Mouse (Mus musculus) fat pad, adult 2 months (tissue): ENCODE results near the gene H2afv.
"Not testable (repeated sequence)": the region's sequence is repeated elsewhere in the genome, so short reads cannot be mapped to it uniquely, and the experiment has no call there.

Experiments used
- DNase-seq: peaks from one replicate; pipeline ENCODE4 v3.0.0-alpha.2; 2011; ENCODE audit warnings: low read depth, low spot score; ENCODE audit errors: extremely low read depth

Gene H2afv

DNA sequence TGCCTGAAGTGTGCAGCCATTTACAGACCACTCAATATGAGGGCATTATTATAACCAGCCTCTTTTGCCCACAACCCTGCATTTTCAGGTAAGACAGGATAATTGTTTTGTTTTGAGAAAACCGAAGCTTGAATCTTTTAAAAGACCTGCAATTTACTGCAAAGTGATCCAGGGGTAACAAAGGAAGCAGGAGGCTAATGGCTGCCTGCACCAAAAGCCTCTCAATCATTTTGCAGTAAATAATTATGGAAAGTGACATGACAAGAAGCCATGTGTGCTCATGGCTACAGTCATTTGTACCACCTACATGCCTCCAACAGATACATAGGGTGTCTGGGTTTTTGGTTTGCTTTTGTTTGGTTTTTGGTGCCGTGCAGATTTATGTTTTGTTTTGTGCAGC is 26.8 kb upstream of the H2afv start:
- DNase-seq, result no peak

DNA sequence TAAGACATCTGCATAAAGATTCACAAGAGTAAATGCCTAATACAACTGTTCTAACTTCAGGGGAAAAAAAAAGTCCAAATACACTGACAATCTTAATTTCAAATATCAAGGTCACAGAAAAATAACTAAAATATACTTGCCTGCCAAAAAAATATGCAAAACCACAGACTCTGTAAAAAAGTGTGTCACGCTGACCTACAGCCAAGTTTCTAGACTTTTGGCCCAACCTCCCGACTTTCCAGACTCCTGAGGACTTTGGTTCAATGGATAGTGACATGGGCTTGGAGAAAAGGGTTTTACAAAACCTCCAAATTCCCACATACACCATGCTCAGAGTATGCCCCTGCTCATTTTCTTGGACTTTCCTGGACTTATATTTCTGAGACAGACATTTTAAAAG is 24.3 kb upstream of the H2afv start:
- DNase-seq, result no peak

DNA sequence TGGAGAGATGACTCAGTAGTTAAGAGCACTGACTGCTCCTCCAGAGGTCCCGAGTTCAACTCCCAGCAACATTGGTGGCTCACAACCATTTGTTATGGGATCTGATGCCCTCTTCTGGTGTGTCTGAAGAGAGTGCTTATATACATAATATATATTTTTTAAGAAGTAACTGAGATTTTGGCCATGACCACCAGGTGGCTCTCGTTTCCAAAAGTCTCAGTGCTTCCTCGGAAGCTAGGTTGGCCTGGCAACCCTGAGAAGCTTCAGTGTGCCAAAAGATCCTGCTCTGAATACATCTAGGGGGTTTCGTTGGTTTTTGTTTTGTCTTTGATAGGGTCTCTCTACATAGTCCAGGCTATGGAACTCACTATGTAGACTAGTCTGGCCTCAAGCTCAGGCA is 20.9 kb upstream of the H2afv start:
- no peak for DNase-seq

DNA sequence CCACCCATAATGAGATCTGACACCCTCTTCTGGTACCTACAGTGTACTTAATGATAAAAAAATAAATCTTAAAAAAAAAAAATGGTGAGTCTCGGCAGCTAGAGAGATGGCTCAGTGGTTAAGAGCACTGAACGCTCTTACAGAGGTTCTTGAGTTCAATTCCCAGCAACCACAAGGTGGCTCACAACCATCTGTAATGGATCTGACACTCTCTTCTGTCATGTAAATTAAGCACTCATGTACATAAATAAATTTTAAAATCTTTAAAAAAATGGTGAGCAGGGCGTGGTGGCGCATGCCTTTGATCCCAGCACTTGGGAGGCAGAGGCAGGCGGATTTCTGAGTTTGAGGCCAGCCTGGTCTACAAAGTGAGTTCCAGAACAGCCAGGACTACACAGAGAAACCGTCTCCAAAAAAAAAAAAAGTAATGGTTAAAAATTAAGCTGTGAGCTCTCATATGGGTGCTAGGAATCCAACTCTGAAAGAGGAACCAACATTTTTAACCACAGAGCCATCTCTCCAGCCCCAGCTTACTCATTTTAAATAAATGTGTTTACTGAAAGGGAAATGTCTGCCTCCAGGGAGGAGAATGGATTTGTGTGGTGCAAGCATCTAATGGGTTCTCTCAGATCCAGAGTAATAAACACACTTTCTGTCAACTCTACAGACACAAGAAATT is 19.1 kb upstream of the H2afv start:
- no peak for DNase-seq

DNA sequence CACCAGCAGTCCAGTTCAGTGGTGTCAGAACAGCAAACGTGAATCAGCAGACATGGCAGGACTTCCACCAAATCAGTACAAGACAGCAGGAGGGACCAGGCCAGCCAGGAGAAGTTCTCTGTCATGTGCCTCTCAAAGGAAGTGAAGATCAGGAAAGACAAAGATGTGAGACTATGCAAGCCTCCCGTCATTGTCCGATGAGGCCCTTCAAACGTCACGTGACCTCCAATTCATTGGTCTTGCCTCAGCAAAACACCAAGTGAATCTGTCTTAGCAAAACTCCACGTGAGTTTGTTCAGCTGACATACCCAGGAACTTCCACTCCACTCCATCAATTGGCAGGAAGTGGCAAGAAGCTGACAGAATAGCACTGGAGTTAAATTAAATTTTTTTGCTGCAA is 11.8 kb upstream of the H2afv start:
- DNase-seq, result no peak

DNA sequence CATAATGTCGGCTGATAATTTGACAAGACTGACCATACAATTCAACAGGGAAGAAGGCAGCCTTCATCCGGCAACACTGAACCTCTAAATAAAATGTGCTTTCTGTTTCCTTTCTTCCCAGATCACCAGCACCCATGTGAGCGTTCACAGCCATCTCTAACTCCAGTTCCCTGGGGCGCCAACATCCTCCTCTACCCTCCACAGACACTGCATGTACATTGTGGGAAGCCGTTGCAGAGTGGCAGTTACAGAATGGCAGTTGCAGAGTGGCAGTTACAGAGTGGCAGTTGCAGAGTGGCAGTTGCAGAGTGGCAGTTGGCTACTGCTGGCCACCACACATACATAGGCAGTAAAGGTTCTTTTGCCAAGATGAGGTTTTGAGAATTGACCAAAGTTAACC is 3.9 kb upstream of the H2afv start:
- not testable (repeated sequence) for DNase-seq

DNA sequence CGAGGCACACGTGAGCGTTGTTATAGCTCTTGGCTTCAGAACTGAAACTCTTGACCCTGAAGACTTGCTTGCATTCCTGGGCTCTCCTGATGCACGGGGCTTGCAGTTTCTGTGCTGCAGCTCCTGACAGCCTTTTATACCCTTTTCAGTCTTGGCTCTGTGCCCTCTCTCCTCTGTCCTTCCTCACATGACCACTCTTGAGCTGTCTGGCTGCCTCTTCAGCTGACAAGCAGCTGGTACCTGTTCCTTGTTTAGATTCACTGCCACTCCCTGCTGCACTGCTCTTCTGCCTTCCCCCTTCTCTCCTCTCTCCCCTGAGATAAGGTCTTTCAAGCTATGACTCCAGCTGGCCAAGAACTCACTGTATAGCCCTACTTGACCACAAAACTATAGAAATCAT is 3.2 kb upstream of the H2afv start:
- no peak for DNase-seq

DNA sequence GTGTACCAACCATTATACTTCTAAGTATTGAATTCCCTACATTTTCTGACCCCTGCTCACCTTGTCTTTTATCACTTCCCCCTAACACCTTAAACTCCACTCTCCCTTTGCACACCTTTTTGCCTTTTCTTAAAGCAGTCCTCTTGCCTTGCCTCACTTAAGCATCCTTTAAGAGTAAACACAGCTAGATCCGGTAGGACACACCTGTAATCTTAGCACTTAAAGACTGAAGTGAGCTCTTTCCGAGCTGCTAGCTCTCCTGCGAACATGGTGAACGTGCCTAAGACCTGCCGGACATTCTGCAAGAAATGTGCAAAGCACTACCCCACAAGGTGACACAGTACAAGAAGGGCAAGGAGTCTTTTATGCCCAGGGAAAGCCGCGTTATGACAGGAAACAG is 1.7 kb upstream of the H2afv start:
- DNase-seq, result no peak

DNA sequence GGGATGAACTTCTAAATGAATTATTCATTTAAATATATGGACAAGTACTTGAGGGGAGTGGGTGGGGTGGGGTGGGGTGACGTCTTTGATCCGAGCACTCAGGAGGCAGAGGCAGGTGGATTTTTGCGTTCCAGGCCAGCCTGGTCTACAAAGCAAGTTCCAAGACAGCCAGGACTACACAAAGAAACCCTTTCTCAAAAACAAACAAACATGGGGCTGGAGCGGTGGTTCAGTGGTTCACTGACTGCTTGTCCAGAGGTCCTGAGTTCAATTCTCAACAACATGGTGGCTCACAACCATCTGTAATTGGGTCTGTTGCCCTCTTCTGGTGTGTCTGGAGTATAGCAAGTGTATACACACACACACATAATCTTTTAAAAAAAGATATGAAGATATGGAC is 1.2 kb upstream of the H2afv start:
- no peak for DNase-seq

DNA sequence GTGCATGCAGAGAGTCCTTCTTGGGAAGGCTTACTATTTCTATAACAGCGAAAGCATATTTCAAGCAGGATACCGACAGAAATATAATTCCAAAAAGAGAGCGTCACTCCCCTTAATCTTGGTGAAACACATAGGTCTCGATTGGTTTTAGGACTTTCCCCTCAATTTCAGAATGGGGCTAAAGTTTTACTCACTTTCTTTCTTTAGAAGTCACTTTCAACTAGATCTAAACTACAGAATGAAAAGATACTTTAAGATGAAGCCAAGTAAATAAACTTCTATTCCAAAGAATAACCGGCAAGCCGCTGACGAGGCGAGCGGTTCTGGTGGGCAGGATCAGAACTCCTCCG is 541 bp downstream of the H2afv start:
- no peak for DNase-seq

DNA sequence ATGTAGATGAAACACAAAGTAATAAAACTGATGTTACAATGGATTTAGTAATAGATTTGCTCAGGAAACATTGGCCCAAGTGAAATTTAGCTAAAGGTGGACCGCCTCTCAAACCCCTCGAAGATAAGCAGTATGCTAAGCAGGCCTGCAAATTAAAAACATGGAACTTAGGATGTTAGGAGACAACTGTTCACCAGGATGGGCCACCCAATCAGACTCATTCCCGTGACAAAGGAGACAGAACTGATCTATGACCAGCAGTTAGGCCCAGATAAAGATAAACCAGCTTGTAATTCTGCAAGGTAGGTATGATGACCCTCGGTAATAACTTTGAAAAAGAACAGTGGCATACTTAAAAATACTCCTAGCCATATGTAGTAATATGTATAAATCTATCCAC is 1.1 kb downstream of the H2afv start:
- no peak for DNase-seq

DNA sequence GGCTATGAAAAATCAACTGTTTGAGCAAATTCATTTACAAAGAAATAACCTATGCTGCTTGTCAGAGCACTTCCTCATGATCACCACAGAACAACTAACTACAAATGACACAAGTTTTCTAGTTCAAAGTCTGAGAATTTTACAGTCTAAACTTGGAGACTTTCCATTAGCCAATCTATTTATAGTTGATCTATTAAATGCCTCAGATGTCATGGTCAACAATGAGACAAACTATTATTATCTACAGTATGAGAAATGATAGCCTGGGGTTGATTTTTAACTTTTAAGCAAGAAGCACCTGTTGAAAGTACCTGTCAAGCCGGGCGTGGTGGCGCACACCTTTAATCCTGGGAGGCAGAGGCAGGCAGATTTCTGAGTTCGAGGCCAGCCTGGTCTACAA is 1.7 kb downstream of the H2afv start:
- DNase-seq, result no peak

DNA sequence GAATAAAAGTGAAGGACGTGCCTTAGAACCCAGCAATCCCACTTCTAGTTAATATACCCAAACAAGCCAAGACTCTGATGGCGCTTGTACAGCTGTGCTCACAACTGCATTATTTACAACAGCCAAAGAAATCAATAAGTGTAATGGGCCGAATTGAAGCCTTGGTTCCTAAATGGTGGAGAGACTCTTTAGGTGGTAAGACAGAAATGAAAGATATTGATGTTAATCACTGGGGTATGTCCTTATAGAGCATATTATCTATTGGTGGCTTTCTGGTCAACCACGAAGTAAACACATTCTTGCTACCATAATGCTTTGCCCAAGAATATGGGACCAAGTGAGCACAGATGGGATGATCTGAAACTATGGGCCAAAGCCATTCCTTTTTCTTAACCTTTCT is 4.1 kb downstream of the H2afv start:
- DNase-seq, result no peak

DNA sequence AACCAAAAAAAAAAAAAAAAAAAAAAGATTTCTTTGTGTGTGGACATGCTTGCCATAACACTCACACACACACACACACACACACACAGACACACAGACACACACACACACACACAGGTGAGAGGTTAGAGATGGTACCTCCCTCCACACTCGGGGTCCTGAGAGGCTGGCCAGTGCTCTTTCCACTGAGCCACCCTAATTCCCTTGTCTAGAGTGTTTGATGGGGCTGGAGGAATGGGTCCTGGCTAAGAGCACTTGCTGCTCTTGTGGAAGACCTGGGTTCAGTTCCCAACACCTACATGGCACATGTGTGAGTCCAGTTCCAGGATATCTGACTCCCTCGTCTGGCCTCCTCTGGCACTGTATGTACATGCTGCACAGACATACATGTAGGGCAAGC is 6.6 kb downstream of the H2afv start:
- no peak for DNase-seq

DNA sequence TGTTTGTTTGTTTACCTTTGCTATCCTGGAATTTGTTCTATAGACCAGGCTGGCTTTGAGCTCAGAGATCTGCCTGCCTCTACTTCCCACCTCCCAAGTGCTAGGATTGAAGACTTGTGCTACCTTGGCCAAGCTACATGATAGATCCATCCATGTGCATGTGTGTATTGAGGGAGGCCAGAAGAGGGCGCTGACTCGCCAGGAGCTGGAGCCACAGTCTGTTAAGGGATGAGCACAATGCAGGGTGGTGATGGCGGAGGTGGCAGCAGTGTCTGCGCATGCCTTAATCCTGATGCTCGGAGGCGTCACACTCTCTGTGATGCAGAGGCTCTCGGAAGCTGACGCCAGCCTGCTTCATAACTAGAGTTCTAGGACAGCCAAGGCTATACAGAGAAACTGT is 7.8 kb downstream of the H2afv start:
- no peak for DNase-seq

DNA sequence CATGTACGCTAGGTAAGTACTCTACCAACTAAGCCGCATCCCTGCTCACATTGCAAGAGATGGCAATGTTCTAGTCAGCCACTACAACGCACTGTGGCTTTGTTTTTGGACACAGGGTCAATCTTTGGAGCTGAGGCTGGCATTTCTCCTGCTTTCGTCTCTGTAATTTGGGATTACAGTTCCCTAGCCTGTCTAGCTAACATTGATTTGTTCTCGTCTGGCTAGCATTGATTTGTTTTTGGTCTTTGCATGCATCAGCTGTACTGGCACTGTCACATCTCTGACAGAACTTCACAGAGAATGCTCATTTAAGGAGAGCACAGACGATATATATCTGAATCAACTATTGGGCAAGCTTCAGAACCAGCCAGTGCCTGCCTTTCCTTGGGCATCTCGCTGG is 14.1 kb downstream of the H2afv start:
- DNase-seq, result no peak

DNA sequence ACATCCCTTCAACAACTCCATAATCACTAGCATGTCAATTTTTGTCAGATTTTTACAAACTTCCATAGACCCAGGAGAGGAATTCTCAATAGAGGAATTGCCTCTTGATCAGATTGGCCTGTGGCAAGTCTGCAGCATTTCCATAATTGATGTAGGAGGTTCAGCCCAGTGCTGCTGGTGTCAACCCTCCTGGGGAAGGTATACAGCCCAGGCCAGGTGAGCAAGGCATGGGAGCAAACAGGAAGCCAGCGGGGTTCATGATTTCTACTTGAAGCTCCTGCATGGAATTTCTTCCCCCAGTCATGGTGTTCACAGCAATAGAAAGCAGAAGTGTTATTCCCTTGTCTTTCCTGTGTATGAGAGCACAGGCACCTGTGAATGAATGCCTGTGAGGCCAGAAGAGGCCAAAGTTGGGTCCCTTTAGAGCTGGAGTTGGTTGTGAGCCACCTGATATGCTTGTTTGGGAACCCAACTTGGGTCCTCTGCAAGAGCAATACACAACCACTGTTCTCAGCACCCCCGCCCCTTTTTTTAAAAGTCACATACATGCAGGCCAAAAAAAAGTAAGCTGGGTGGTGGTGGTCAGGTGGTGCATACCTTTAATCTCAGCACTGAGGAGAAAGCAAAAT is 23.4 kb downstream of the H2afv start:
- DNase-seq, result no peak

DNA sequence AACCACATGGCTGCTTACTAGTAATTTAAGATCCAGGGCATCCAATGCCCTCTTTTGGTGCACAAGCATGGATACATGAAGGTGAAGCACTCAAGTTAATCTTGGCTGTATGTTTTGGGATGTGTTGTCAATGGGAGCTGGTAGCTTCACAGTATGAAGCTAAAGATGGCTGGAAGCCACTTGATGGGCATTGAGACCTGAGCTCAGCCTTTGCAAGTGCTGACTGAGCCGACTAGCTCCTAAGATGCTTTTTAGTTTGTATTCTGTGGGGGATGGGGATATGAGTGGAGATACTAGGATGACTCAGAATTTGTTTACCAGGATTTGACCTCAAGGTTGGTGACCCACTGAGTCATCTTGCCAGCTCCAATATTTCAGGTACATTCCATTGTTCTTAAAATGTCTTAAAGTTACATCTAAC is 23.9 kb downstream of the H2afv start:
- DNase-seq, result no peak

DNA sequence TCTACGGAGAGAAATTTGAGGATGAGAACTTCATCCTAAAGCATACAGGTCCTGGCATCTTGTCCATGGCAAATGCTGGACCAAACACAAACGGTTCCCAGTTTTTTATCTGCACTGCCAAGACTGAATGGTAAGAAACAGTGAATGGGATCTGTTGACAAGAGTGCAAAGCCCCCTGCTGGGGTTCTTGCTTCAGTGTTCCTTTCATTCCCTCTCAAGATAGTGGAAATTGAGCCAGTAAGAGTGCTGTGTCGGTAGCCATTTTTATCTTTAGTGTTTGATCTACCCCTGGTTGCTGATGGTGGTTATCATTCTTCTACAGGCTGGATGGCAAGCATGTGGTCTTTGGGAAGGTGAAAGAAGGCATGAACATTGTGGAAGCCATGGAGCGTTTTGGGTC is 25.1 kb downstream of the H2afv start:
- DNase-seq, result not testable (repeated sequence)

DNA sequence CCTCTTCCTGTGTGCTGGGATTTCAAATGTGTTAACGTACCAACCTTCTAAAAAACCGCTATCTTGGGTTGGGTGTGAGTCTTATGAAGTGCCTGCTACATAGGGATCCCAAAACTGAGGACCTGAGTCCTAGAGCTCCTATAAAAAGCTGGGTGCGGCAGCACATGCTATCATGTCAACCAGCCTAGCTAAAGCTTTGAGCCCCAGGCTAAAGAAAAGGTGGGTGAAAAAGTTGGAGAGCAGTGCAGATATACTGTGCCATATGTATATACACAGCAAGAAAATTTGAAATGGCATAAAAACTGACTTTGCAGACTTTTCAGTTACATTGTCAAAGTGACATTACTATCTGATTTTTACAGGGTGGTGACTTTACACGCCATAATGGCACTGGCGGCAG is 25.5 kb downstream of the H2afv start:
- DNase-seq, result no peak

DNA sequence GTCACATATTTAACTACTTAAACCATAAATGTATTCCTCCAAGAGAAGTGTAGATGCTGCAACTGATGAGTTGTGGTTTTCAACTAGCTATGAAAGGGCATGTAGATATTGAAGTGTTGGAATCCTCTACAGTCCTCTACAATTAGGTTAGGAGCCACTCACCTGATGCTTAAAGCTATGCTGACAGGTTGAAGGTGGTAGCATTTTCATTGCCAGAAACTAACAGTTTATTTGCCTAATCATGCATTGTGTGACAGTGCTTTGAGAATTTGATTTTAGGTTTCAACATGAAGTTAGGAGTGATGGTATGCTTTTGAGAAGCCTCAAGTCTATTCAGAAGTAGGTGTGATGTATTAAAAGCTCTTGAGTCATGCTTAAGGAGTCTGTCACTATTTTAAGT is 26.8 kb downstream of the H2afv start:
- no peak for DNase-seq

DNA sequence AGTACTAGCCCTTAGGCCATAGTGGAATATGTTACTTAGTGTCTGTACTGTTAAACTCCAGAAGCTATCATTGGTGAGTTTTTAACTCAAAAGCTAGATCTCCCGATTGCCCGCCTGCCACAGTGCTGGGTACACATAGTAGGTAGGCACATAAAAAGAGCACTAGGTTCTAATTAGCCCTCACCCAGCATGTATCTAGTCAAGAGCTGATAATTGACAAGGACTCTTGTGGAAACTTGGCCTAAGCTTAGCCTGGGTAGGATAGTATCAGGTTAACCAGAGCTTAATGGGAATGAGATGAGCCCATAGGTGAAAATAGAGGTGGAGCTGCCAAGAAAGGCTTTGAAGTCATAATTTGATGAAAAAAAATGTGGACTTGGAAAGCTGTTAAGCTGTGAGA is 27.2 kb downstream of the H2afv start:
- DNase-seq, result no peak

DNA sequence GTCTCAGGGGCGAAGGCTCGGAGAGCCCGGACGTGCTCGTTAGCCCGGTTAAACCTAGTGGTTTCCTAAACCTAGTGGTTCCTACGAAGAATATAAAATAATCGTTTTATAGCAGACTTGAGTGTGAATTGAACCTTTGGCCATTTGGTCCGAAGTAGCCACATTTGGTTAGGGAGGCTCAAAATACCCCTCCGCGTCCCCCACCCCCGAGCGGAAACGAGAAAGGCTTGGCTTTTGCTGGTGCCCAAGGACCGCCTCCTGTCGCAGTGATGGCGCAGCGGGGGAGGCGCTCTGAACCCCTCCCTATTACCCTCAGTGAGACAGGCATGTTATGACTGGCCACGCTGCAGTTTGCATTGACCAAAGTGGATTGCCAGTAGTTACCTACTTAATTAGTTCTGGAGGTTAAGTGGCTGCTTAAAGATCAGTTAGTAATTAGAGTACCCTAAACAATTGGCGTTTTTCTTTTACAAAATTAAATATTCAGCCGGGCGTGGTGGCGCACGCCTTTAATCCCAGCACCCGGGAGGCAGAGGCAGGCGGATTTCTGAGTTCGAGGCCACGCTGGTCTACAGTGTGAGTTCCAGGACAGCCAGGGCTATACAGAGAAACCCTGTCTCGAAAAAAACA is 27.7 kb downstream of the H2afv start:
- no peak for DNase-seq
